Mouse (Mus musculus): ENCODE results near the gene Creb3l1.

Creb3l1 gene

GRCm38 (mm10) chr2:91939303-91939935, 84.9 kb downstream of the Creb3l1 start:
- peak; percentile 19 for DNase-seq

DNA sequence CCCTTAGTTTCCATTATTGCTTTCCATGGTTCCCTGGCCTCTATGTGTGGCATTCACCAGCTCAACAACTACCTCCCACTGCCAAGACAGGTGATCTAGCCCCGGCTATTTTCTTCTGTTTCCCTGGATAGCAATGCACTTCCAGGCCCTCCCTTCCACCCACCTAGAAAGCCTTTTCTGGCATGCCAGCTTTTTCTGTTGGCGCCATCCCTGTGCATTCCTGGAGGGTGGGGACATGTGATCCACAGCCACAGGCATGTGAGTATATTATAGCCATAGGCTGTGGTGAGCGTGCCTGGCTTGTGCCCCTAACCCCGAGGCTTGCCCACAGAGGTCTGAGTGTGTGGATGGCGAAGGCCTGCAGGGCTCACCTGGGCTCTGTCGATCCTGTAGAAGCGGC, 88.1 kb downstream of the Creb3l1 start:
- peak; percentile 24 for DNase-seq

DNA sequence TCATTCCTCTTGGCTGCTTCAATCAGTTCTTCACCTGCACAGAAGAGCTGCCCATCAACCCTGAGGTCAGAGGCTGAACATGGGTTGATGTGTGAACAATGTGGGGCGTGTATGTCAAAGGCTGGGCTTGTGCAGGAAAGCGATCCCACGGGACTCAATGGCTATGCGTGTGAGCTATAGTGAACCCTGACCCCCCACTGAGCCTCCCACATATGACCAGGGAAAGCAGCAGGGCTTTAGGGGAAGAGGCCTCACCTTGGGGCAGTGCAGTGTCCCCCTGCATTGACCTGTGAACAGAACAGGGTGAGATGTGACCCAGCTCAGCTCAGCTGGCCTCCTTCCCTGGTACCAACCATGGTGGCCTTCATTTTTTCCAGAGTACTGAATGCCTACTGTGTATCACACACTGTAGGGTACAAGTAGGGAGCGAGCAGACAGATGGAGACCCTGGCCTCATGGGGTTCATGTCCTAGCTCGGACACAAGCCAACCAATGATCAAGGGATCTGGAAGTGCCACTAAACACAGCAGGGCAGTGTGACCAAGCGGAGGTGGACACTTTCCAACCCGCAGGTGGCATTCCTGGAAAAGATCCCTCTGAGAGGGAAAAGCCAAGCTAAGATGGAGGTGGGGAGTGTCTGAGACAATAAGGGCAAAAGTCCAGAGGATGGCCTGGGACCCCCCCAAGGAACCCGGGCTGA, 89.3 kb downstream of the Creb3l1 start:
- peak; percentile 62 for DNase-seq

- no peak for DNase-seq
Measured at GRCm38 (mm10) chr2:91934016-91934415, 90.3 kb downstream of the Creb3l1 start.

DNA sequence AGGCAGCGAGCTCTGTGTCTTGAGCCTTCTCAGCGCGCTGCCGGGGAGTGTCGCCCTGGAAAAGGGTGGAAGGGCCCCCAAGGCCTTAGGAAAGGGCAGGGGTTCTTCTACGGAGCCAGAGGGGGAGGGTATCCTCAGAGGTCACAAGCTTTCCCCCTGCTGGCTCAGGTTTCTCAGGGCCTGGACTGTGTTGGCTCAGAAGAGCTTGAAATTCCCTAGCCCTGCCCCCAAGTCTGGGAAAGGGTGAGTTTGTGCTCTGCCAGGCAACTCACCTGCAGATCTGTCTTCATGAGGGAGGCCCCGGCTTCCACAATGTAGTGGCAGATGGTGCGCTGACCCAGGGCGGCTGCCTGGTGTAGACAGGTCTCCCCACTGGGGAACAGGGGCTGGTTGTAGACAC, 90.8 kb downstream of the Creb3l1 start:
- DNase-seq: peak; percentile 76

- DNase-seq: peak; percentile 66
Measured at GRCm38 (mm10) chr2:91932737-91933350, 91.5 kb downstream of the Creb3l1 start.
